Mouse (Mus musculus) heart, embryonic 13.5 days (tissue): ENCODE measurements around the gene Zscan20. TPM values are rescaled to one million over a fixed set of nuclear protein-coding genes. Genes with fewer than 3 reads are reported as not detected.
"Not testable (repeated sequence)": the region's sequence is repeated elsewhere in the genome, so short reads cannot be mapped to it uniquely, and the experiment has no call there.

Experiments used
- ATAC-seq: fragments of 200-750 bp; cut with Nextera tagmentation; 2 replicates; pipeline ENCODE4 v1.8.0; 2017; ENCODE audit warnings: moderate TSS enrichment; ENCODE audit not compliant: insufficient number of reproducible peaks, low FRiP score, low TSS enrichment; ENCODE audit errors: extremely low read depth
- H3K27ac ChIP-seq: fragments of 300-500 bp; sonication (generic); replicated peaks from 2 replicates; pipeline ENCODE4 v1.5.1; 2015; ENCODE audit warnings: moderate library complexity, mild to moderate bottlenecking, inconsistent platforms
- H3K27me3 ChIP-seq: fragments of 300-500 bp; sonication (generic); replicated peaks from 2 replicates; pipeline ENCODE4 v1.6.1; 2015; ENCODE audit warnings: mild to moderate bottlenecking, inconsistent platforms
- H3K36me3 ChIP-seq: fragments of 300-500 bp; sonication (generic); 2 replicates; pipeline ENCODE4 v1.6.1; 2015; ENCODE audit warnings: mild to moderate bottlenecking, inconsistent platforms
- H3K4me1 ChIP-seq: fragments of 300-500 bp; sonication (generic); 2 replicates; pipeline ENCODE4 v1.6.1; 2015; ENCODE audit warnings: inconsistent platforms
- H3K4me2 ChIP-seq: fragments of 300-500 bp; sonication (generic); 2 replicates; pipeline ENCODE4 v1.6.1; 2015; ENCODE audit warnings: inconsistent platforms, mild to moderate bottlenecking, moderate library complexity
- H3K4me3 ChIP-seq: fragments of 300-500 bp; sonication (generic); 2 replicates; pipeline ENCODE4 v1.5.1; 2015; ENCODE audit warnings: moderate library complexity, mild to moderate bottlenecking, inconsistent platforms
- H3K9ac ChIP-seq: fragments of 300-500 bp; sonication (generic); 2 replicates; pipeline ENCODE4 v1.6.1; 2015; ENCODE audit warnings: inconsistent platforms, mild to moderate bottlenecking, moderate library complexity
- H3K9me3 ChIP-seq: fragments of 300-500 bp; sonication (generic); 2 replicates; pipeline ENCODE4 v1.6.1; 2016; ENCODE audit warnings: inconsistent platforms
- WGBS: fragments of 180-500 bp; shearing (Covaris S2); methylation state at CpG from one replicate; pipeline ENCODE4 v1.1.7; 2015; ENCODE audit warnings: mixed read lengths; 5-methylcytosine and 5-hydroxymethylcytosine counted together
- polyA plus RNA-seq: library from polyadenylated mRNA; unstranded; fragments of >200 nt; fragmentation: Nextera tagmentation; extraction: Ambion mirVana; gene quantifications from 2 replicates; pipeline ENCODE4 v1.2.1, GENCODE M21; 2015

Zscan20 gene
- polyA plus RNA-seq, 1 experiment from 2014 or later, result 2.7 TPM

DNA sequence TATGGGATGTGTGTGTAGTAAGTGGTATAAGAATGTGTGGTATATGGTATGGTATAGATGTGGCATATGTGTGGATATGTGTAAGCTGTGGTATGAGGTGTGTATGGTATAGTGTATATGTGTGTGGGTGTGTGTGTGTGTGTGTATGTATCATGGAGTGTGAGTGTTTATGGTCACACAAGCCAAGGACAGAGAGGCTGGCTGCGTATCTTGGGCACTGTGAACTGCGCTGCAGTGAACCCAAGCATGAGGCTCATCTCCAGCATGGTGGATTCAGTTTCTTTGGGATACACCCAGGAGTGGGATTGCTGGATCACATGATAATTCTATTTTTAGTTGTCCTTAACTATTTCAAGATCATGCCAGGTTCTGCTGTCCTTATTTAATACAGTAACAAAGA, 55.7 kb downstream of the Zscan20 start:
- Histone ChIP-seq H3K4me3 (no peak overlapping the region), H3K27ac (no peak overlapping the region), H3K9me3 (no peaks in the 10 kb centered on the region), H3K36me3 (no peaks in the 10 kb centered on the region), H3K27me3 (no peaks in the 10 kb centered on the region), H3K4me1 (no peaks in the 10 kb centered on the region), H3K9ac (no peak overlapping the region), H3K4me2 (no peak overlapping the region)
- ATAC-seq, result no peak
- WGBS, result 82% methylated on average over 2 of the region's 2 CpGs

DNA sequence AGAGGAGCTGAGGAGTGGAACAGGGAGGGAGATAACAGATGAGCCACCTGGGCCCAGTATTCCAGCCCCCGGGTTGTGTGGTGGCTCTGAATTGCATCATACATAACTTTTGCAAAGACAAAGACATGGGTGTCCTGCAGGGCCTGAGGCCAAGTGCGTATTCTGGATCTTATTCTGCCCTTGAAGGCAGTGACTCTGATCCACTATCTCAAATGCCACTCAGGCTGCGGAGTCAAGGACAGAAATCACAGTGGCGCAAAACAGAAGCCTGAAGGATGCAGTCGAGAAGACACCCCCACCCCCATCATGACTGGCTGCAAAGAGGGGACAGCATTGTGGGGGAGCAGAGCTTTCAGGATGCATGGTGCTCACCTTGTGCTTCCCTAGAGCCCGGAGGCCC, 59.1 kb downstream of the Zscan20 start:
- Histone ChIP-seq H3K4me3 (no peak overlapping the region), H3K4me1 (no peaks in the 10 kb centered on the region), H3K36me3 (no peaks in the 10 kb centered on the region), H3K9ac (no peak overlapping the region), H3K27ac (no peak overlapping the region), H3K4me2 (no peak overlapping the region), H3K27me3 (0 out of 2 replicates have a peak, but pooled peaks cover 3% of the 10 kb centered on the region), H3K9me3 (no peaks in the 10 kb centered on the region)
- ATAC-seq, result no peak
- 62% methylated on average over 6 of the region's 6 CpGs for WGBS

DNA sequence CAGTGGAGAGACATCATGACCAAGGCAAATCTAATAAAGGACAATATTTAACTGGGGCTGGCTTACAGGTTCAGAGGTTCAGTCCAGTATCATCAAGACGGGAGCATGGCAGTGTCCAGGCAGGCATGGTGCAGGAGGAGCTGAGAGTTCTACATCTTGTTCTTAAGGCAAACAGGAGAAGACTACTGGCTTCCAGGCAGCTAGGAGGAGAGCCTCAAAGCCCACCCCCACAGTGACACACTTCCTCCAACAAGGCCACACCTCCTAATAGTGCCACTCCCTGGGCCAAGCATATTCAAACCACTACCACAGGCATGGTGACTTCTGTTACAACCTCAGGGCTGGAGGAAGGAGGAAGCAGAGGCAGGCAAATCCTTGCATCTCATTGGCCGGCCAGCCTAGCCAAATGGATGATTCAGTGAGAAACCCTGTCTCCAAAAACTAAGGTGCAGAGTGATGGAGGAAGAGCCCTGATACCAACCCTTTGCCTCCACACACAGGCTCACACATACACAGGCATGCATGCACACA, 65.9 kb downstream of the Zscan20 start:
- H3K4me2 ChIP-seq, ATAC-seq, H3K9ac ChIP-seq, H3K27me3 ChIP-seq, H3K36me3 ChIP-seq, H3K9me3 ChIP-seq, H3K4me1 ChIP-seq, H3K27ac ChIP-seq, H3K4me3 ChIP-seq: not testable (repeated sequence)
- 73% methylated on average over 2 of the region's 2 CpGs for WGBS

DNA sequence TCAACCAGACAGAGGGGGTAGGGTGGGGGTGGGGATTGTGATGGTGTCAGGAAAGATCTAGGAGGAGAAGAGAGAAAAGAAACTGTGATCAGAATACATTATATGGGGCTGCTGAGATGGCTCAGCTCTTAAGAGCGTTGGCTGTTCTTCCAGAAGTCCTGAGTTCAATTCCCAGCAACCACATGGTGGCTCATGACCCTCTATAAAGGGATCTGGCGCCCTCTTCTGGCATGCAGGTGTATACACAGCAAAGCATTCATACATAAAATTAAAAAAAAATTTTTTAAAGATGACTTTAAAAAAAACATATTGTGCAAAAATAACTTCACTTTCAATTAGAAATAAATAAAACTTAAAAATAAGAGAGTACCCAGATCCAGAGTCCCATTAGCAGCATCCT, 66.5 kb downstream of the Zscan20 start:
- H3K9me3 ChIP-seq, result no peaks in the 10 kb centered on the region
- no peak overlapping the region for H3K4me3 ChIP-seq
- H3K36me3 ChIP-seq, result no peaks in the 10 kb centered on the region
- peaks cover 3% of the 10 kb centered on the region; the same call in 1 of the 2 replicates for H3K27me3 ChIP-seq
- no peak for ATAC-seq
- H3K4me2 ChIP-seq, result no peak overlapping the region
- 23% methylated on average over 2 of the region's 2 CpGs for WGBS
- no peak overlapping the region for H3K27ac ChIP-seq
- no peak overlapping the region for H3K9ac ChIP-seq
- H3K4me1 ChIP-seq, result no peaks in the 10 kb centered on the region

Other genes starting within 250 kb of the Zscan20 start
- gene Tlr12, start 8.5 kb upstream of the Zscan20 start, polyA plus RNA-seq, result 0.25 and 0.43 TPM in 2 replicates
- gene Phc2, start 44.6 kb upstream of the Zscan20 start, polyA plus RNA-seq, result 9.9 and 16.7 TPM in 2 replicates
- 0.09 TPM in 2 replicates for gene A3galt2, start 145.3 kb upstream of the Zscan20 start, polyA plus RNA-seq
- 19.2 and 20.9 TPM in 2 replicates for gene Zfp362, start 195.9 kb upstream of the Zscan20 start, polyA plus RNA-seq